Mouse (Mus musculus) thymus, postnatal 0 days (tissue): ENCODE data around the gene St7. TPM values are rescaled to one million over a fixed set of nuclear protein-coding genes. Genes with fewer than 3 reads are reported as not detected.
A peak's percentile ranks its signal among the peaks of the same experiment; 100 is the strongest.

Experiments
- DNase-seq: peaks from one replicate; pipeline ENCODE4 v3.0.0-alpha.2; 2015; ENCODE audit warnings: low spot score
- polyA plus RNA-seq: library from polyadenylated mRNA; unstranded; fragments of >200 nt; fragmentation: Nextera tagmentation; extraction: Ambion mirVana; gene quantifications from 2 replicates; pipeline ENCODE4 v1.2.1, GENCODE M21; 2015

St7 gene
- polyA plus RNA-seq, 1 experiment from 2014 or later = 16.5 TPM

GRCm38 (mm10) chr6:17887765-17888164 lies 195.0 kb downstream of the St7 start:
- no peak for DNase-seq

- no peak for DNase-seq
Measured at GRCm38 (mm10) chr6:17895562-17895961, 202.8 kb downstream of the St7 start.

GRCm38 (mm10) chr6:17898539-17898938 lies 205.8 kb downstream of the St7 start:
- DNase-seq = no peak

- DNase-seq = no peak
Measured at GRCm38 (mm10) chr6:17903355-17903754, 210.6 kb downstream of the St7 start.

DNA sequence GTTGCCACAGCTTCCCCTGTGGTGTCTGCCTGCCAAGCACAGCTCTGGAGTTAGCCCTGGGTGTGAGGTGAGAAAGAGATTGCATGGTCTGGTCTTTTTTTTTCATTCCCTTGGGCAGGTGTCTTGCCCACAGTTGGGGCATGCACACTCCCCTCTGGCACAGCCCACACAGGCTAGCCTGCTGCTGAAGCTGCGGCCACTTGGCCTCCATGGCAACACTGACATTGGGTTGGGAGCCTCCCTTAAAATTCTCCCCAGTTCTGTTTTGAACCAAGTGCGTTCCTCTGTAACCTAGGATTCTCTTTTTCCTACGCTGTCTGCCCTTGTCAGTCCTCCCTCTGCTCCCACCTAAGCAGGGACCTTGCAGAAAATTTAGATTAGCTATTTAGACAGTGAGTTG lies 213.0 kb downstream of the St7 start:
- DNase-seq = no peak

DNA sequence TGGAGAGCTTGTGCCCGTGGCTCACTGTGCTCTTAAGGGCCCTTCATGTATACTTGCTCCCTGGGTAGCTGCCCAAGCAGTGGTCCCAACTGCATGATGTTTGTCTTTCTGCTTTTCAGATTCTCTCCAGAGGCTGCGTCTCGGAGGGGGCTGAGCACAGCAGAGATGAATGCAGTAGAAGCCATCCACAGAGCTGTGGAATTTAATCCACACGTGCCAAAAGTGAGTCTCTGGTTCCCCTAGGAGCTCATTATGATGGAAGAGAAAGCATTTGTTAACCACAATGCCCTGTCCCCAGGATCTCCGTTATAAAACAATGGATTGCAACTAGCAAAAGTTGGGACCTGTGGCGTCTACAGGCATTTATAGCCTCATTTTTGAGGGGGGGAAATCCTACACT lies 213.6 kb downstream of the St7 start:
- no peak for DNase-seq

- DNase-seq = no peak
Measured at GRCm38 (mm10) chr6:17912312-17912711, 219.6 kb downstream of the St7 start.

DNA sequence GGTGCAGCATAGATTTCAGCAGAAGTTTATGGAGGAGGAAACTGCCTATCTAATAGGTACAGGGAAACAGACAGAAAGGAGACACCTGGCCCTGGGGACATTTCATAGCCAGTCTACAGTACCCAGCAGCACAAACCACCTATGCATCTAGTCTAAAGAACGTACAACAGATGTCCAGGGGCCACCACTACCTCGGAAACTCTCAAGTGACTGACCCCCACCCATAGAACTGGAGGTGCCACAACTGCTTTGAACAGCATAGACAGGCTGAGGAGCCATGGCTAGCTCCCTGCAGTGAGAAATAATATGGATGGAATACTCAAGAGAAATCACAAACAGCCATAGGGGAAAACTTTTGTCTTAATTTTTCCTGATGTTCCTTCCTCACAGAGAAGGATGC lies 220.1 kb downstream of the St7 start:
- no peak for DNase-seq

DNA sequence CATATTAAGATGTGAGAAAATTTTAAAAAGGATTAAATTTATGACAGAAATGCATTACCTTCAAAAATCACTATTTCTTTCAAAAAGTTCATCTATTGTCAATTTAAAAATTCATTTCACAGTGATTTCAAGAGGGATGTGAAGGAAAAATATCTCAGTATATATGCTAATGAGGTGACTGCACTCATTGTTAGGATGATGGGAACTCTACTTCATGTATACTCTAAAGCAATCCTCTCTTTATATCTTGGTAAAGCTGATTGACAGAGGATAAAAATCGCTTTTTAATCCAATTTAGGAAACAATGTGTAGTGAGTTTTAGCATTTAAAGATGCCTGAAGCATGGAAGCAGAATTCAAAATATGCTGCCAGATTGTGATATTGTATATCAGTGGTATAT lies 220.6 kb downstream of the St7 start:
- no peak for DNase-seq

DNA sequence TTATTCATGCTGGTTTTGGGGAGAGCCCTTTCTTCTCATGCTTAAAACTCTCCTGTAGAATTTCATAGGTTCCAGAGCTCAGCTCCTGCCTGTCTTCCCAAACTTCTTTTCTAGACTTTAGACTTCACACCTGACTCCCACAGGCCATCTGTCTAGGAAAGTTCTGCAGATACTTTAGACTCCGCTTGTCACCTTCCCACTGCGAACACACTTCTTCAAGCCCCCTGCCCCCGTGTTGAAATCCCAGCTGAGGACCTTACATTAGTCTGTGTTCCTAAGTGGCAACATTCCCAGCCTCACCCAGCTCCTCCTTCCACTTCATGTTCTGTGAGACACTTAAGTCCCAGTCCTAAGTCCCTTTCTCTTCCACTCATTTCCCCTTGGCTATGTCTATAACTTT lies 221.6 kb downstream of the St7 start:
- no peak for DNase-seq

DNA sequence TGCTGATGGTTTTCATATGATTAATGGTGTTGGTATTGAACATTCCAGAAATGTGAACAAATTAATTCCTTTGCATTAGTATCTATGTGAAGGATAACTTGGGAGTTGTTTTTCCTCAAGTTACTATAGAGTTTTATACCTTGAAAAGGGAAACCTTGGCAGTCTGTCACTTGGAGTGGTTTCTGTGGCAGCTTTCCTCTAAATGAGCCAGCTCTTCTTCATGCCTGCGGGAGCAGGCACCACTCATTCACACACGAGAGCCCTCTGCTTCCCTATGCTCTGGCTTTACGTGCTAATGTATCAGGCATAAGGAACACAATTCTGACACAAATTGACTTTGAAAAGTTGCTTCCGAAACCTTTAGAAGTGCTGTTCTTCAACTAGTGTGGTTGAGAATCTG lies 224.5 kb downstream of the St7 start:
- no peak for DNase-seq

DNA sequence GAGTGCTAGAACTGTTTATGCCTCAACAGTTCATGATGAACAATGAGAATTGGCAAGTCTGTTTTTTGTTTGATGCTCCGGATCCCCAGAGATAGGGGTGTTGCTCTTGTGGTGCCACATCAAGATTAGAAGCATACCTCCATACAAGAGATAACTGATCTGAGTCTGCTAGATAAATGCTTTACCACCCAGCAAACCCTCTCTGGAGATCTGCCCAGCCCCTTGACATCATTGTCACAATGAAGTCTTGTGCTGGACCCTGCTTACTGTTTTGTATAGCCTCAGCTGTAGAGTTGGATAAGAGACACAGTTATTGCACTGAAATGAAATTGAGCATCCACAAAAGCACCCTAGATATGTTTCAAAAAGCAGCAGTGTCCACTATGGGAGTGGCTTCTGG lies 229.4 kb downstream of the St7 start:
- no peak for DNase-seq

DNA sequence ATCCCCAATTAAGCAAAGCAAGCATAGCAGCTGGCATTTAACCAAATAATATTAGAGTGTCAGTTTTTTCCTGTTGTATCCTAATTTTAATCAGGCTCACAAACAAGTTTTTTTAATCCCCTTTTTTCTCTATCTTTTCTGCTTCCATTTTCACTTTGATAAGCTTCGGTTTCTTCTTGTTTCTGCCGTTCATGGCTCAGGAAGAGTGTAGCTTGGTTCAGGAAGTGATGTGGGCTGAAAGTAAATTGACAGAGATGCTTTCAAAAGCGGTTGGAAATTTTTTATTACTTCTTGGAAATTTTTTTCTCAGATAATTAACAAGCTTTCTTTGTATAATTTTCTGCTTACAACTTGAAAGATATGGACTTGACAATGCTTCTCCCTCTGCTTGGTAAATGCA lies 230.2 kb downstream of the St7 start:
- DNase-seq = no peak

GRCm38 (mm10) chr6:17923370-17923769 lies 230.6 kb downstream of the St7 start:
- DNase-seq = no peak

DNA sequence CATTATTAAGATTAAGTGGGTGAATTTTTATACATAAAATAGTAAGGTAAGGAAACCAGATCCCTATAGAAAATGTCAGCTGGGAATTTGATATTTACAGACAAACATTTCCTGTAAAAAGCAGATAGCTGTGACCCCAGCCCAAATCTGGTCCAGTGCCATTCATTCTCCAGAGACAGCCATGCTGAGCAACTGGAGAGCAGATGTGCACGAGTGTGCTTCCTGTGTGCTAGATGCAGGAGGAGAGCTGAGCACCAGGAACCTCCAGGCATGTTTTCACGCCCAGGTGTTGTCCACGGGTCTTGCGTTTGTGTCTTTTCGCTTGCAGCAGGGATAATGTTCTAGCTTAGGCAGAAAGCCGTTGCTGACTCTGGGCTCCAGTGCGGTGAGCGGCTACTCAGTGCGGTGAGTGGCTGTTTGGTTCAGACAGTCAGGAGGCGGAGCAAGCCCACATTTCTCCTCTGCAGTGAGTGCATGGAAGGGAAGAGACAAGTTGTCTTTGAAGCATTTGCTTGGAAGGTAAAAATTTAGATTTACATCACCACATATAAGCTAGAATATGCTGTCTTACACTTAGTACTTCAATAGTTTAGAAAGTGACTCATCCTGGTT lies 231.3 kb downstream of the St7 start:
- DNase-seq = no peak

GRCm38 (mm10) chr6:17925267-17925666 lies 232.5 kb downstream of the St7 start:
- DNase-seq = peak; percentile 24

GRCm38 (mm10) chr6:17927746-17928145 lies 235.0 kb downstream of the St7 start:
- no peak for DNase-seq

GRCm38 (mm10) chr6:17931187-17931586 lies 238.5 kb downstream of the St7 start:
- no peak for DNase-seq

DNA sequence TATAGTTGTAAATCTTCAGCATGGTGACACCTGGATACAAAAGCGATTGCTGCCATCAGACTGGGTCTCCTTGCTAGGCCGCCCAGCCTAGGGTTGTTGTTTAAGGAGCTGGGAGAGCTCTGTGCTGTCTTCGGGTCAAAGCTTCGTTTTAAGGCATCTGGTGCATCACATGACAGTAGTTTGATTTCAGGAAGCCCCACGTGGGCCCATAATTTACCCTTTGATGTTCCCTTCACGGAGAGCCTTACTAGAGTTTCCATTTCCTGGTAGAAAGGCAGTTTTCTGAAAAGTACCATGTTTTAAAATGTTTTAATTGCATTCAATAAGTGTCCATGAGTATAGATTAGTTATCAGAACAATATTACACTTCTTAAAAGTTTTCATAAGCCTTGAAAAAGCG lies 239.1 kb downstream of the St7 start:
- DNase-seq = no peak

DNA sequence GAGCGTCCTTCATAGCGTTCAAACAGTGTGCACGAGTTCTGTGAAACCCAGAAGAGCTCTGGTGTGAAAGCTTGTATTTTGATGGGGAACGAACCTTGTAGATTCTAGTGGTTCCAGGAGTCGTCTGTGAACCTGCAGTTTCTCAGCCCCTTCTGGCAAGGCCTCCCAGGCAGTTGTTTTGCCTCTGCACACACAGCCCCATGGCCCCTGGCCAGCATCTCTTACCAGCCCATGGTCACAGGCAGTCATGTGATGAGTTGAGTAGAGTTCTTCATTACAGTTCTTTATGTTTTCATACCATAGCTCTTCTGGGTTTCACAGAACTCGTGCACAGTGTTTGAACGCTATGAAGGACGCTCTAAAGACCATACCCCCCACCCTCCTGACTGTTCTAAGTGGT lies 240.1 kb downstream of the St7 start:
- no peak for DNase-seq

DNA sequence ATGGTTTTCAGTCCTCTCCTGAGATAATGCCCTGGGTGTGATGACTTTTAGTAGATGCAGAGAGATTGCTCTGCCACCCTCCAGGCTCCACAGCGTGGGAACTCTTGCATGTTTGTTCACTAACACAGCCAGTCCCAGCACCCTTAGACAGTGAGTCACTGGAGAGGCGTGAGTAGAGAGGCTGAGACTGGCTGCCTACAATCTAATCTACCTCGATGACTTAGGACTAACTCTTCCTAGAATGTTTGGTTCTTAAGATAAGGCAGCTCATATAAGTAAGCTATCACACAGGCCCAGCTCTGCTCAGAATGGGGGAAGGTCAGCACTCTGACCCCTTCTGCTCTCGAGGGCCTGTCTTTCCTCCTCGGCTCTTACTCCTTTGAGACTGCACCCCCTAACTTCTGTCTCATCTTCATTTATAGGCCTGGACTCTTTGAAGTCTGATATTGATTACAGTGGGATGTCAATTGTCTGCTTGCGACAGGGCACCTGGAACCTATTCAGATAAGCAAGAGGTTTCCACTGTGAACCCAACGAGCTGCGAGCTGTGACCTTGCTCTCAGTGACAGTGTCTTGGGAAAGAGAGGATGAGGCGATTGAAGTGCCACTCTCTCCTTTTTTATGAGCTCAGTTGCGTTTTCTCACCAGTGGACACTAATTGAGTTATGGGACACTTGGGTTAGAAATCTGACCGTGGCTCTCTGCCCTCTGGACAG lies 246.1 kb downstream of the St7 start:
- no peak for DNase-seq

GRCm38 (mm10) chr6:17941916-17942315 lies 249.2 kb downstream of the St7 start:
- no peak for DNase-seq

DNA sequence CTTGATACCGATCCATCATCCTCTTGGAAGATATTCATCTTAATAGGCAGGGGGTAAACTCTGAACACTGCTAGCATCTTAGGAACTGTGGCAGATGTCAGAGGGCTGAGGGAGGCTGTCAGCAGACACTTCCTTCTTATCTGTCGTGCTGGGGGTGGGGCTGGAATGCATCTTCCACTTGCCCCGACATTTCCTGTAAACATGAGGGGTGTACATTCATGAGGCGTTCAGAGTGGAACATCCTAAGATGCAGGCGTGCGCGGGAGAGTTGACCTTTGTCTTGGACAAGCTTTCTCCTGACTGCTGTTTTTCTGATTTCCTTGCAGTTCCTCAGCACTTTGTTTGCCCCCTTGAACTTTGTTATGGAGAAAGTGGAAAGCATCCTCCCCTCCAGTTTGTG lies 249.6 kb downstream of the St7 start:
- no peak for DNase-seq
